Mouse (Mus musculus): ENCODE data around the gene Rundc3a. TPM values are rescaled to one million over a fixed set of nuclear protein-coding genes. Genes with fewer than 3 reads are reported as not detected.
A peak's percentile ranks its signal among the peaks of the same experiment; 100 is the strongest.

Gene Rundc3a
- polyA plus RNA-seq, 1 experiment from 2014 or later: 7.0 TPM

DNA sequence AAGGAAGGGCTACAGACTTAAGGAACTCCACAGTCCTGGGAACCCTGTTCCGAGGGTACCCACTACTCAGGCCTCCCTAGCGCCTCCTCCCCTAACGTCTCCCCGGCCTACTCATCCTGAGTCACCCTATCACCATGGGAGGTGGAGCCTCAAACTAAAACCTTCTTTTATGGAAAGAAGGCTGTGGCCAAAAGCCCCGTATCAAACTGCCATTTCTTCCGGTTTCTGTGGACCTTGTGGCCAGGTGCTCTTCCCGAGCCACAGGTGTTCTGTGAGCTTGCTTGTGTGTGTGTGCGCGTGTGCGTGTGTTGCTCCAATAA is 43.2 kb downstream of the Rundc3a start:
- Histone ChIP-seq H3K36me3 (ENCODE audit: insufficient read depth, low read length) (peaks cover 34% of the 10 kb centered on the region), H3K4me1 (replicated peaks; ENCODE audit: insufficient read depth, low read length) (peaks cover 12% of the 10 kb centered on the region), H3K4me3 (replicated peaks; ENCODE audit: low read depth, low read length) (no peak overlapping the region), H3K9ac (ENCODE audit: low read depth, low read length) (no peak overlapping the region), H3K4me2 (ENCODE audit: low read length) (no peak overlapping the region), H3K9me3 (replicated peaks; ENCODE audit: low read length) (no peaks in the 10 kb centered on the region), H3K27ac (no peak overlapping the region), H3K27me3 (ENCODE audit: insufficient read depth, low read length) (no peaks in the 10 kb centered on the region)
- no peak for TF ChIP-seq CTCF (IDR thresholded peaks at IDR 0.05; ENCODE audit: low read depth)
- WGBS: 80% methylated on average over 10 of the region's 10 CpGs
- no peak for DNase-seq (ENCODE audit: low spot score)
- ATAC-seq (replicated peaks; ENCODE audit: low FRiP score, low read depth): no peak

DNA sequence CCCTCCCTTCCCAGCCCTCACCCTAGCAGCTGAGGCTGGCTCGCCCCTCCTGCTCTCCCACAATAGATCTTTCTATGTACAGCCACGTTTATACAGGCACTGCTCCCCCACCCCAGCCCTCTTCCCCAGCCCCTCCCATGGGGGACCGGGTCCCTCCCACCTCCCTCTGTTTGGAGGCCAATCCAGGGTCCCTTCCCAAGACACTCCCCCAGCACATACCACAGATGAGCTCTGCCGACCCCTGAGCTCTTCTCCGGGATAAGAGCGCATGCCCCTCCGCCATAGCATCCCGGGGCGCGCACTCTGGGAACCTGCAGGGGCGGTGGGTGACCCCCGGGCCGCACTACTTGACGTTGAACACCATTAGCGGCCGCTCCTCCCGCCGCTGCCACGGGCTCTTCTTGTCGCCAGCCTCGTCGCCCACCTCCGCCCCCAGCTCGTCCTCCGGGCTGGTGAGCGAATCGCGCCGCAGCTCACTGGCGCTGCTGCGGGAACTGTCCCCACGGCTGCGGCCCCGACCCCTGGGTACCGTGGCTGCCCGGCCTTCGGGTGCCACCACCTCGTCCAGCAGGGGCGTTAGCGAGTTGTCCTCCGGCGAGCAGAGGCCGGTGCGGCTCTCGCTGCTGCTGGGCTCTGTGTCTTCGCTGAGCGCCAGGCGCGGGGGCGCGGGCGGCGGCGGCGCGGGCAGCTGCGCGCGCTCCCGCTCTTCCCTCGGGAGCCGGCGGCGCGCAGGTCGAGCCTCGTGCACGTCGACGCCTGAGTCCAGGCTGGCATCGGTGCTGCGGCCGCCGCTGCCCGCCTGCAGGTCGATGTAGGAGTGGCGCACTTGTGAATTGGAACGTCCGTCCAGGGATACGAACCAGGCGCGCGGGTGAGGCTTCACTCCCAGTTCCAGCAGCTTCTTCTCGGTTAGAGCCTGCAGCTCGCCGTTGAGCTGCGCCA is 44.2 kb downstream of the Rundc3a start:
- H3K27me3 ChIP-seq (ENCODE audit: insufficient read depth, low read length): no peaks in the 10 kb centered on the region
- H3K36me3 ChIP-seq (ENCODE audit: insufficient read depth, low read length): peaks cover 34% of the 10 kb centered on the region
- TF ChIP-seq CTCF (IDR thresholded peaks at IDR 0.05; ENCODE audit: low read depth): peak; percentile 52; the same call in 1 of the 2 replicates
- H3K4me3 ChIP-seq (replicated peaks; ENCODE audit: low read depth, low read length): peak overlapping the region; percentile 42
- H3K4me2 ChIP-seq (ENCODE audit: low read length): peak overlapping the region; percentile 93
- no peaks in the 10 kb centered on the region for H3K9me3 ChIP-seq (replicated peaks; ENCODE audit: low read length)
- 15% methylated on average over 71 of the region's 87 CpGs for WGBS
- H3K4me1 ChIP-seq (replicated peaks; ENCODE audit: insufficient read depth, low read length): peaks cover 12% of the 10 kb centered on the region
- ATAC-seq (replicated peaks; ENCODE audit: low FRiP score, low read depth) (peak; percentile 36), DNase-seq (ENCODE audit: low spot score) (peak; percentile 80)
- H3K27ac ChIP-seq: peak overlapping the region; percentile 54
- peak overlapping the region; percentile 64 for H3K9ac ChIP-seq (ENCODE audit: low read depth, low read length)

DNA sequence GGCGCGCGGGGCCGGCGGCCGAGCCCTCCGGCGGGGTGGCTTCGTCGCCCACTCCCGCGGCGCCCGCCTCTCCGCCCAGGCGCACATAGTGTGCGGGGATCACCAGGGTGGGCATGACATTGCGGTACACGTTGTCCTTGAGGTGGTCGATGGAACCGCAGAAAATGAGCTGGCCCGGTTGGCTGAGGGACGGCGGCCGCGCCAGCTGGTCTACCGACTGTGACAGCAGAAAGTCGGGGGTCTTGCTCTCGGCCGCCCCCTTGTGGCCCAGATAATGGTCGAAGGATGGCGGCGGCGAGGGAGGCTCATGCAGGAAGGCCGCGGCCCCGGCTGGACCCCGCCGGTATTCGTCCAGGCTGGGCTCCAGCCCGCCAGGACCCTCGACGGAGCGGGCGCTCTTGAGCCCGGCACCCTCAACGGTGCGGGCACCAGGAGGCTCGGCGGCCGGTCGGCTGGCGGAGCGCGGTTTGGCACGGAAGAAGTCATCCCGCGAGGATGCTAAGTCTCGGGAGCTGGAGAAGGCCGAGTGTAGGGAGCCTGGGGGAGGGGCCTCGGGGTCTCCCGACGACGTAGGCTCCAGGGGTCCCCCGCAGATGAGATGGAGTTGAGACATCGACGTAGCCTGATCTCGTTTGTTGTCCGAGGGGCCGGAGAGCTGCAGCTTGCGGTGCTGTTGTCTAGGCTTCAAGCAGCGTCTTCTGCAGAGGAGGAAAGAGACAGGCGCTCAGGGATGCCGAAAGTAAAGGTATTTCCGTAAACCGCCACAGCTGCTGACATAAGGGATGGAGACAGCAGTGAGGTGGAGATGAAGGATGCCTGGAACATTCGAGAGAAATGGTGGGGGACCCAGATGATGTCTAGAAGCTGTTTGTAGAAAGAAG is 45.2 kb downstream of the Rundc3a start:
- Histone ChIP-seq H3K27ac (0 out of 2 replicates have a peak overlapping the region, but pooled peaks have one; percentile 54), H3K4me1 (replicated peaks; ENCODE audit: insufficient read depth, low read length) (peaks cover 12% of the 10 kb centered on the region), H3K4me2 (ENCODE audit: low read length) (peak overlapping the region; percentile 93), H3K9ac (ENCODE audit: low read depth, low read length) (peak overlapping the region; percentile 64), H3K36me3 (ENCODE audit: insufficient read depth, low read length) (peaks cover 36% of the 10 kb centered on the region), H3K9me3 (replicated peaks; ENCODE audit: low read length) (no peaks in the 10 kb centered on the region), H3K27me3 (ENCODE audit: insufficient read depth, low read length) (no peaks in the 10 kb centered on the region), H3K4me3 (replicated peaks; ENCODE audit: low read depth, low read length) (peak overlapping the region; percentile 42)
- peak; percentile 88 for TF ChIP-seq CTCF (IDR thresholded peaks at IDR 0.05; ENCODE audit: low read depth)
- ATAC-seq (replicated peaks; ENCODE audit: low FRiP score, low read depth) (peak; percentile 44), DNase-seq (ENCODE audit: low spot score) (peak; percentile 90)
- 21% methylated on average over 77 of the region's 77 CpGs for WGBS

DNA sequence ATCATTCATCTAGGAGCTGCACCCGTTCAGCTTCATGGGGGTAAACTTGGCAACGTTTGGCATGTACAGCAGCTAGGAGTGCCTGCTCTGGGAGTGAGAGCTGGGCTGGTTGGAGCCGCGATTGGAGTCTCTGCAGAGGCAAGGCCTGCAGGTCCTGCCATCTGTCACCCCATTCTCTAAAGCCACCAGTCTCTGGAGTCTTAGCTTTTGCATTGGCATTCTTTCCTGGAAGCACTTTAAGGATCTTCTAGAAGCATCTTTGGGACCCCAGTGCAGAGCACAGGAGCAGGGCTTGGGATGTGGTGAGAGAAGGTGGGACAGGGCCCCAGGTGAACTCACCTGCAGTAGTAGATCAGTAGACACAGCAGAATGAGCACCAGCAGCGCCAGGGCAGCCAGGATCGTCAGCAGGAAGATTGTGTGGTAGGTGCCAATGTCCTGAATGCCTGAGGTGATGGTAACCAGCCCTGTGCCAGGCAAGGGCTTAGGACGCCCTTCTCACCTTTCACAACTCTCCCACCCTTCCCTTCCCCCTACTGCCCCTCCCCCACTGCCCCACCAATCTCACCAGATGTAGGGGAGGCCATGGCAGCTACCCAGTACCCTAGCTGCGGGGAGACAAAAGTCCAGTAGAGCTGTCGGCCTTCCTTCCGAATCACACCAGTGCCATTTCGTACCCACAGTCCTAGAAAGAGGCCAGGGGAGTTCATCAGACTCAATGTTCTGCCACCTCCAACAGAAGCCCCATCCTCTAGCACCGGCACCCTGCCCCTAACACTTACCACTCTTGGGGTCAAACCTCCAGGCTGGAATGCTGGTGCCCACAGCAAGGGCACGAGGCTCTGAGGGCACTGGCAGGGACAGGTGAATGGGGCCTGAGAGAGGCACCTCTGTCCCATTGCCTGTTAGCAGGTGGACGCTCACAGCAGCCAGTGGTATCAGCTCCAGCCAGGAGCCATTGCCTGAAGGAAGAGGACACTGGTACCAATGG is 46.2 kb downstream of the Rundc3a start:
- no peak overlapping the region for H3K4me3 ChIP-seq (replicated peaks; ENCODE audit: low read depth, low read length)
- ATAC-seq (replicated peaks; ENCODE audit: low FRiP score, low read depth) (no peak), DNase-seq (ENCODE audit: low spot score) (no peak)
- H3K27me3 ChIP-seq (ENCODE audit: insufficient read depth, low read length): no peaks in the 10 kb centered on the region
- no peak overlapping the region for H3K4me2 ChIP-seq (ENCODE audit: low read length)
- no peak overlapping the region for H3K27ac ChIP-seq
- TF ChIP-seq CTCF (IDR thresholded peaks at IDR 0.05; ENCODE audit: low read depth): no peak
- H3K36me3 ChIP-seq (ENCODE audit: insufficient read depth, low read length): peaks cover 40% of the 10 kb centered on the region
- peaks cover 14% of the 10 kb centered on the region for H3K4me1 ChIP-seq (replicated peaks; ENCODE audit: insufficient read depth, low read length)
- H3K9ac ChIP-seq (ENCODE audit: low read depth, low read length): no peak overlapping the region
- 80% methylated on average over 14 of the region's 14 CpGs for WGBS
- no peaks in the 10 kb centered on the region for H3K9me3 ChIP-seq (replicated peaks; ENCODE audit: low read length)

DNA sequence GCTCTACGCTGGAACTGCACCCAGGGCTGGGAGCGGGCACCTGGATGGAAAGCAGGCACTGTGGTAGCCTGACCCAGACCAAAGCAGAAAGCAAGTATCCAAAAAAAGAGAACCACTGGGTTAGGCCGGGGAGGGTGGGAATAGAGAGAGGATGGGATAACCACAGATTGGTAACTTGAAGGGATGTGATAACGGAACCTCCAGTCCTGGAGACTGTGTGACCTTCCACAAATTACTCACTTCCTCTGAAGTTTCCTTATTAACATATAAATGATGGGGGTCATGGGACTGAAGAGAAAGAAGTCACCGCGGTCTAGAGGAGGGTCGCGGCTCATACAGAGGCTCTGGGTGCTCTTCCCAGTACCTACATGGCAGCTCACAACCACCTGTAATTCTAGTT is 47.1 kb downstream of the Rundc3a start:
- H3K27ac ChIP-seq: no peak overlapping the region
- peaks cover 22% of the 10 kb centered on the region for H3K4me1 ChIP-seq (replicated peaks; ENCODE audit: insufficient read depth, low read length)
- ATAC-seq (replicated peaks; ENCODE audit: low FRiP score, low read depth) (no peak), DNase-seq (ENCODE audit: low spot score) (no peak)
- no peaks in the 10 kb centered on the region for H3K9me3 ChIP-seq (replicated peaks; ENCODE audit: low read length)
- no peak overlapping the region for H3K4me3 ChIP-seq (replicated peaks; ENCODE audit: low read depth, low read length)
- H3K36me3 ChIP-seq (ENCODE audit: insufficient read depth, low read length): peaks cover 33% of the 10 kb centered on the region
- no peaks in the 10 kb centered on the region for H3K27me3 ChIP-seq (ENCODE audit: insufficient read depth, low read length)
- no peak overlapping the region for H3K4me2 ChIP-seq (ENCODE audit: low read length)
- WGBS: 80% methylated on average over 8 of the region's 8 CpGs
- no peak for TF ChIP-seq CTCF (IDR thresholded peaks at IDR 0.05; ENCODE audit: low read depth)
- no peak overlapping the region for H3K9ac ChIP-seq (ENCODE audit: low read depth, low read length)

Measured in kidney, postnatal 0 days (tissue).